Mouse (Mus musculus): ENCODE results near the gene Gpr68.

- TF ChIP-seq CTCF (IDR thresholded peaks at IDR 0.05; ENCODE audit: control insufficient read depth, insufficient read depth, low read length) (no peak), POLR2A (IDR thresholded peaks at IDR 0.05; ENCODE audit: borderline replicate concordance, control insufficient read depth, low read depth, low read length) (no peak)
These were observed 20.2 kb downstream of the Gpr68 start for GRCm38 (mm10) chr12:100887801-100888258.

All from bone marrow, adult 2 months (tissue).